Mouse (Mus musculus) G1E-ER4 (cell line): Measurements from ENCODE around the gene Gpr171. TPM values are rescaled to one million over a fixed set of nuclear protein-coding genes. Genes with fewer than 3 reads are reported as not detected.

ENCODE experiments used
- GATA1 ChIP-seq: IDR thresholded peaks from one replicate; pipeline ENCODE4 v1.8.0; 2012; ENCODE audit warnings: low read length, inconsistent platforms
- polyA plus RNA-seq: library from polyadenylated mRNA; stranded (reverse); fragments of >175 nt; gene quantifications from 2 replicates; pipeline ENCODE4 v1.2.3, GENCODE M21; 2012

Gene Gpr171
- polyA plus RNA-seq, 1 experiment = 0.03 TPM

DNA sequence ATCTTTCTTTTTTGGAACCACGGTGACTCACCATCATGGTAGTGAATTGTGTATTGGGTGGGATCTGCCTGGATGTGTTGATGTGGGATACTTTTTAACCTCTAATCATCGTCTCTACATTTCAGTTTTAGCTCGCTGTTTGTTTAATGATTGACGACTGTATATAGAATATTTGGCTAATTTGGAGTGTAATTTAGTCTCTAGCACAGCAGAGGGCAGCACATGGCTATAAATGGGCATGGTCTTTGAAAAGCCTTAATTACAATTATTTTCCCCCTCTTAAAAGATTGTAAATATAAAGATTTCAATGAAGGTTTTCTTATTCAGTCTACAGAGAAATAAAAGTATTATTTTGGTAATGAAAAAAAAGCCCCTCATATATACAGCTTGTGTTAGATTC lies 24.3 kb downstream of the Gpr171 start:
- TF ChIP-seq GATA1 = no peak

DNA sequence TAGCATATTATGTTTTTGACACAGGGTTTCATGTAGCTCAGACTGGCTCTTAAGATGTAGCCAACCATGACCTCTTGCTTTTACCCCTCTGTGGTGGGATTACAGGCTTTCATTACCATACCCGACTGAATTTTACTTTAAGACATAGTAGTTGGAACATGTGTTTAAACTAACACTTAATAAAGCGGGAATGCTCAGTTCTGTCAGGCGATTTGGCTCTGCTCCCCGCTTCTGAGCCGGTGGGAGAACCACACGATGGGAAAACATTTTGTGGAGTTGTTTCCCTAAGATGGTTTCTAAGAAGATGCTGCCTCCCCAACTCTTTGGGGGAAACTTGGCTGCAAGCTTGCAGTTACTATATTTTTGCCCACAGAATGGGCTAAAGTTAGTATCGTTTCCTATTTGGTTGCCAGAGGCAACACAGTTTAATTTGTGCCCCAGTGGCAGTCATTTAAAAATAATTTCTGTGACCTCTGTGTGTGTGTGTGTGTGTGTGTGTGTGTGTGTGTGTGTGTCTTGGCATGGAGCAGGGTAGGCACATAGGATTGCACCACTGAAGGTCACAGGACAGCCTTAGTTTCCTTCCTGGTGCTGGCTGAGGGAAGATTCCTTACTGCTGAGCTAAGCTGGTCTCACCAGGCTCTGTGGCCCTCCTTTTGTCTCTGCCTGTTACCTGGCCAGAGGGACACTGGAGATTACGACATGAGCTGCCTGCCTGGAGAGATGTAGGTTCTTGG lies 34.9 kb downstream of the Gpr171 start:
- TF ChIP-seq GATA1 = no peak

DNA sequence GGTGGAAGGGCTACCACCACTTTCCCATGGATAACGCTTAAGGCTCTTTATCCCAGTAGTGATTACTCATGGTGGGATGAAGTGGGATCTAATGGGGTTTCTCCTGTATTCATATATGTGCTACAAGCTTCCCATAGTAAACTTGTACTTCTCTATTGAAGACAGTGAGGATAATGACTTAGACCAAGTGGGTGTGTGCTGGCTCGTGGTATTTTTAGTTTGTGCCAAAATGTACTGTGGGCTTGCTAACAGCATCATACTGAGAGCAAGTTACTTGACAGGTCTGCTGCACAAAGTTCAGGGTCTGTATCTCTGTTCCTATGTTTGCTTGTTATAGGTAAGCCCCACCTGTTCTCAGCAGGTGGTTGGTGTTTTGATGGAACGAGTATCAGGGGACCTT lies 35.7 kb downstream of the Gpr171 start:
- no peak for TF ChIP-seq GATA1

DNA sequence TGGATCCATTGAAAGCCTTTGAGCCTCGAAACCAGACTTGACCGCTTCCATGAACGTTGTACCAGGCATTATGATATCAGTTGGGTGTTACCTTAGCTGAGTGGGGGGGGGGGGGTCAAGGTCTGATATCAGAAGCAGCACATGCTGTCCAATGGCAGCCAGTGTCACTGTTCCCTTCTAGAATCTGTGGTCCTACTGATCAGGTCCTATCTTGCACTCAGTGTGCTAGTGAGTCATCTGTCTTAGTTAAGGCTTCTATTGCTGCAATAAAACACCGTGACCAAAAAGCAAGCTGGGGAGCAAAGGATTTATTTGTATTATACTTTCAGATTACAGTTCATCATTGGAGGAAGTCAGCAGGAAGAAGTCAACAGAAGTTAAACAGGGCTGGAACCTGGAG lies 38.2 kb downstream of the Gpr171 start:
- TF ChIP-seq GATA1 = no peak

DNA sequence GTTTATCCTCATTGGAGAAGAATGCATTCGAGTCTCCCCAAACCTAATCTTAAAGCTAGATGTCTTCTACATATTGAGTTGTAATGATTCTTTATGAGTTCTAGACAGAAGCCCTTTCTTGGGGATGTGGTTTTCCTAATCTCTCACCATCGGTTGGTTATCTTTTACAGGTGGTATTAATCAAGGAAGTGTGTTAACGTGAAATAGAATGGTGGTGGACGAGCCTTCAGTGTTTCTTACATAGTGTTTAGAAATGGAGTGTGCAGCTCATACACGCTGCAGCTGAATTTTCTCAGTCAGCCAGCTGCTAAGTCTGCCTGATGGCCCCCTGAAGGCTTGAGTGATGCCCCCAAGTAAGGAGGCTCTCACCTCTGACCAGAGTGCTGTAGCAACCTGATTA lies 39.5 kb downstream of the Gpr171 start:
- no peak for TF ChIP-seq GATA1

DNA sequence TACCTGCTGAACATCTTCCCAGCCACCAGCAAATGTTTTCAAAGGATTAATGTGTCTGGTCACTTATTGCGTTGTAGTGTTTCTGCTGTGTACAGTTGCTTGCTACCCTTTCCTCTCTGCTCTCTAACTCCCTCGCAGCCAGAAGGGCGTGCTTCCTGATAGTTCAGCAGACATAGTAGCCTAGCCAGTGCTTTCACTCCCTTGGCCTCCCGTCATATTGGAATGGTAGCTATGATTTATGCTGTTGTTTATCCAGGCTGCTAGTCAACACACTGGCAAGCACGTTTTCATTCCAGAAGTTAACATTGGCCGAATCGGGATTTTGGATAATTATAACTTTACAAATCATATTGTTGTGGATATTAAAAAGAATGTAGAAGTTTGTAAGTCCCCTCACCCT lies 41.5 kb downstream of the Gpr171 start:
- TF ChIP-seq GATA1 = no peak

DNA sequence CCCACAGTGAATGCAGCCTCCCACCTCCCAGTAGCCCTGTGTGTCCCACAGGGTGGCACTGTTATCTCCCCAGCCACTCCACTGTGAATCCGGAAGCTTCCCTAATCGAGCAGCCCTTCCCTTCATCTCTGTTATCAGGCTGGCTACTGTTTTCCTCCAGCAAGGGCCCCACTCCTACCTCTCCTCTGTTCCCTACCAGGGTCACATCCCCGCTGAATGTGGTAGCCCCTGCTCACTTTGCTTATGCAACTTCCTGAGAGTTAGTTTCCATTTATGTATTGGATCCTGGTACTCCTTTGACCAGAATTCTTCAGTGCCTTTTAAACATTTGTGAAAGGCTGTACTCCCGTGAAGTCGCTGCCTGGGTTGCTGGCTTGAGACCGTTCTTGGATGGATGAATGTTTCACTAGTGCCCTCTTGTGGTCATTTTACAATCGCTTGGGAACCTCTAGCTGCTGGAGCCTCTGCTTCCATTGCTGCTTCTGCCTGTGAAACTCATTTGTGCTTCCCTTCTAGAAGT lies 42.5 kb downstream of the Gpr171 start:
- peak; percentile 90 for TF ChIP-seq GATA1

DNA sequence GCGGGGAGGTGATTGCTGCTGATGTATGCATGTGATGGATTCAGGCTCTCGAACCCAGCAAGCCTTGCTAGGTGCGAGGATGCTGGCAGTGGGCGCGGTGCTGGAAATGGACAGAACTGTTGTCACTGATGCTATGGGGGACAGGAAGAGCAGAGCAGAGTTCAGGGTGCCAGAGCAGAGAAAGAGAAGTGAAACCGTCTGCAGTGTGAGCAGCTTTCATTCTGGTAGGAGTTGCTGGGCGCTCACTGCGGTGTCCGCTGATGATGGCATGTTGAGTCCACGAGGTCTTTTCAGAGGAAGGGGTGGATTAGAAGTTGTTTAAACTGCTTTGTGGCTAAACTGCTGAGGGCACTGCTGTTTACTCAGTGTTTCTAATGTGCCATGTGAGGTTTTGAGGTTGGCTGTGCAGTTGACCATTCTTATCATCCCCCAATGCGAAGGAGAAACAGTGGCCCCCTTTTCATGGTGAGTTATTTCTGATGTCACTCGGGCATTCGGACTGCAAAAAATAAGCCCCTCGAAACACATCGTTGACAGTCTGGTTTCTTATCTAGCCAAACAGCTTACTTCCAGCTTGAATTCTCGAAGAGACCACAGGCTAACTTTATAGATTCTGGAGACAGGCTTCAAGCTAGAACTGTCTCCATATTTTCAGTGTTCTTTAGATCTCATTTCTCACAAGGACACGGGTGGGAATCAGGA lies 46.6 kb downstream of the Gpr171 start:
- TF ChIP-seq GATA1 = no peak

Other genes starting within 250 kb of the Gpr171 start
- not detected in 2 replicates for gene Clrn1, start 216.5 kb downstream of the Gpr171 start, polyA plus RNA-seq
- gene Med12l, start 96.0 kb downstream of the Gpr171 start, polyA plus RNA-seq = 0.01 TPM in 1 of 2 replicates, not detected in the other
- not detected in 2 replicates for gene P2ry14, start 51.8 kb upstream of the Gpr171 start, polyA plus RNA-seq
- not detected in 2 replicates for gene Gpr87, start 93.3 kb upstream of the Gpr171 start, polyA plus RNA-seq
- not detected in 2 replicates for gene P2ry13, start 109.1 kb upstream of the Gpr171 start, polyA plus RNA-seq
- not detected in 2 replicates for gene P2ry12, start 161.1 kb upstream of the Gpr171 start, polyA plus RNA-seq
- gene Igsf10, start 242.6 kb upstream of the Gpr171 start, polyA plus RNA-seq = not detected in 2 replicates